Mouse (Mus musculus) adrenal gland, adult 18-20 months (tissue): ENCODE data around the gene Cers6. TPM values are rescaled to one million over a fixed set of nuclear protein-coding genes. Genes with fewer than 3 reads are reported as not detected.

Experiments used
- DNase-seq, 2 experiments: peaks; one replicate each; pipeline ENCODE4 v3.0.0; 2021 to 2022; ENCODE audit warnings: low spot score in 2 of 2
- long read RNA-seq, 2 experiments: library from polyadenylated mRNA; stranded (forward); transcript quantifications; one replicate each; pipeline ENCODE4 v2.0.0; 2021
- total RNA-seq, 2 experiments: library from RNA; stranded (reverse); gene quantifications; 1 replicate in 1 of 2; 2 replicates in 1 of 2; pipeline ENCODE4 v1.2.3; 2021

Cers6 gene
- total RNA-seq, result 1 to 10 TPM; 5.2 to 8.2 TPM
- long read RNA-seq, experiment 1, result 0 reads
- long read RNA-seq, experiment 2, partial matches to known transcripts, result 0 of 1 reads
- long read RNA-seq, experiment 2, other reads (novel, unspliced or antisense), result 1 of 1 reads

GRCm38 (mm10) chr2:68860904-68861685, at the start of gene Cers6:
TSS of gene Cers6 (plus strand) at chr2:68861441.
- DNase-seq, result peak; percentile 95 to 96

GRCm38 (mm10) chr2:68814409-68814808, 46.8 kb upstream of the Cers6 start:
- no peak for DNase-seq

GRCm38 (mm10) chr2:68819040-68819439, 42.2 kb upstream of the Cers6 start:
- no peak for DNase-seq

DNA sequence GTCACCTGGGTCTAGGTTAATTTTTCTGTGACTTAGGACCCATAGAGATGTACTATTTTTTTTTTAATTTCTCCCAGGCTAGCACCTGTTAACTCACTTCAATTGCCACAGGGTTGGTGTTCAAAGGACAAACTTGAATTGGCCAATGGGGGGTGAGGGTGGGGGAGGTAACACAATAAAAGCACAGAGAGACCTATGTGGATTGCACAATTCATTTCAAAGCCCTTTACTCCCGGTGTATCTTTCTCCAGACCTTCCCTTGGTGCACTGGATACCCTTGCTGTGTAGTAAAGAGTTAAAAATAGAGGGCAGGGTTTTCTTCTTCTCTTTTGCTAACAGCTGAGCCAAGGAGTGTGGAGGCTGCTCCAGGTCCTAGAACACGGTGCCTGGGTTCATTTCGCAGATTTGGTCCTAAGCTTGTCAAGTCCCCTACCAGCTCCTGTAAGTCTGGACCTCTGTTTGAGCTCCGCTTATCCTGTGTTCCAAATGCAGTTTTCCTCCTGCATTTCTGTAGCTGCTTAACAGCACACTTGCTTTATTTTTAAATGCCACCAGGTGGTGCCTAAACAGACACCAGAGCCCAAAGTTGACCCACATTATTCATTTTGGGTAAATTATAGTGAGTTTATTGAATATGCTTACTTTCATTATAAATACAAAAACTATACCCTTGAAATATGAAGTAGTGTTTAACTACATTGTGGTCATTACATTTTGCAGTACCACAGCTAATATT, 38.9 kb upstream of the Cers6 start:
- no peak for DNase-seq

DNA sequence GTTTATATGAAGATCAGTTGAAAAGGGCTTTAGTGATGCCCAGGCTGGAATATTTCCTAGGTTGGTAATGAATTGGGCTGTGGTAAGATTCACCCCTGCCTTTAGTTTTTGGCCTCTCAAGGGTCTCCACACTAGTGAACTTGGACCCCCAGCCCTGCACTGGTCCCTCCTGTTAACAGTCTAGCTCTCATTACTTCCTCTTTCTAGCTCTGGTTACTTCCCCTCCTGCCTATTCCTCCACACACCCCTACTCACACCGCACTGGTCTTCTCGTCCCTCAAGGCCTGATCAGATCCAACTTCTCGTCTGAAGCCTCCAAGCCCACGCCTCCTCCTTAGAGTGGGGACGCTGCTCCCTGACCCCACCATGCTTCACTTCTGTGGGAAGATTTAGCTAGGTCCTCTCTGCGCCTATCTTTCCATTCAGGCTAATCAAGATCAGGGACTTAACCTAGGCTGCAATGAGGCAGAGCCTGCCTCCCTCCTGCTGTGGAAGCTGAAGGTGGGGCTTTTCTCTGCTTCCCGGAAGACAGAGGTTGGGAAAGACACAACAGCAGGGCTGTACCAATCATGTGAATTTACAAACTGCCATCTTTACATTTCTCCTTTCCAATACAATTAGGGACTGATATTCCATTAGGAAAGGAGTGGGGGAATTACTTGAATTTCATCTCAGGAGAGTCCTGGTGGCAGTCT, 35.8 kb upstream of the Cers6 start:
- DNase-seq, result no peak

DNA sequence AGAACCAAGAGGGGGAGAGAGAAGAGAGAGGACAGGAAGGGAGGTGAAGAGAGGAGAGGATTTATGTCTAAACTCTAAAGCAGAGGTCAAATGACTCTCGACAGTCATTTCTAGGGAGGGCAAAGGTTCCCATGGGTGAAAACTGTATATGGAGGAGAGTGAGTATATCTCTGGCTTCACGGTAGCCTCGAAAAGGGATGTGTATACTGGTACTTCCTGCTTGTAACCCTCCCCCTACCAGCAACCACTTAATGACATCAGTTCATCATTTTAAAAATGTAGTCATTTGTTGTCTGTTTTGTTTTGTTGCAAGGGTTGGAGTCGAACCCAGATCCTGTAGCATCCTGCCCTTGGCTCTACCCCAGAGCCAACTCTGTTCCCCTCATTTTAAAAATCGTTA, 17.9 kb upstream of the Cers6 start:
- no peak for DNase-seq

GRCm38 (mm10) chr2:68844530-68844929, 16.7 kb upstream of the Cers6 start:
- no peak for DNase-seq

- DNase-seq, result no peak
Measured at GRCm38 (mm10) chr2:68845002-68845740, 16.1 kb upstream of the Cers6 start.

DNA sequence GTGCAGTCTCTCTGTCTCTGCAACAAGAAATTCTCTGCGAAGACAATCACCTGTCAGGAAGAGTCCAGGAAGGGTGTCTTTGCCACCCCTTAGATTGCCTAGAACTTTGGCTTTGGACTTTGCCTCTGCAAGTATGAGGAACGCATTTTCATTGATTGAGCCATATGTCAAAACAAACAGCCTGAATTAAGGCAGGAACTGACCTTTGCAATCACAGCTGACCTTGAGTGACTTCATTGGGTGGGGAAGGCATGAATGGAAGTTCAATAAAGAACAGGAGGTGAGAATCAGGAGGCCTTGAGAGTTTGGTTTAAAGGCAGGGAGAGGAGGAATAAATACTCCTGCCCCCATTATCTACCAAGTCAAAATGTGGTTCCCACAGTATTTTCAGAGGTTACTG, 850 bp upstream of the Cers6 start:
- no peak for DNase-seq

DNA sequence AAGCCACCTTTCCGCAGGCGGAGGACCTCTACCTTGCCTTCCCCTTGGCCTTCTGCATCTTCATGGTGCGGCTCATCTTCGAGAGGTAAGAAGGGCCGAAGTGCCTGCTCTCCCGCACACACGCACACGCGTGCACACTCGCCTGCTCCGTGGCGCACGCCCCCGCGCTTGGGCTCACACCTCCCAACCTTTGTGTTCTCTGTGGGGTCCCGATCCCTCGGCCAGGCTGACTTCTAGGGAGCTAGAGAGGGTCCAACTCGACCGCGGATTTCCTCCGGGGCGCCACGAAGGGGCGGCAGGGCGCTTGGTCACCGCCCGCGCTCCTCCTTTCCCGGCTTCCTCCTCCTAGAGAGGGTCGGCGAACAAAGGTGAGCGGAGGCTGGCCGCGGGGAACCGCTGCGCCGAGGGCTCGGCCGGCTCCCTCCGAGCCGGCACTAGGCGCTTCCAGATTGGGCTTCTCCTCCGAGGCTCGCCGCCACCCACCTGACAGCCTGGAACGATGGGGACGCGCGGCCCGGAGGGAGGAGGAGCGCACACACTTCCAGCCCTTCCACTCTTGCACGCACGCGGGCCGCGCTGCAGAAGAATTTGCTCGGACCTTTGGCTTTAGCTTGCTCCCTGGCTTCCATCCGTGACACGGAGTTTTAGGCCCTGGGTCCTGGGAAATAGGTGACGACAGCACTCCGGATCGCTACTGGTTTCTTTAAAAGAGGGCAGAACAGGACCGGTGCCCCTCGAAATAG, 651 bp downstream of the Cers6 start:
- DNase-seq, result peak; percentile 48 to 49

GRCm38 (mm10) chr2:68862464-68863266, 1.4 kb downstream of the Cers6 start:
- no peak for DNase-seq

DNA sequence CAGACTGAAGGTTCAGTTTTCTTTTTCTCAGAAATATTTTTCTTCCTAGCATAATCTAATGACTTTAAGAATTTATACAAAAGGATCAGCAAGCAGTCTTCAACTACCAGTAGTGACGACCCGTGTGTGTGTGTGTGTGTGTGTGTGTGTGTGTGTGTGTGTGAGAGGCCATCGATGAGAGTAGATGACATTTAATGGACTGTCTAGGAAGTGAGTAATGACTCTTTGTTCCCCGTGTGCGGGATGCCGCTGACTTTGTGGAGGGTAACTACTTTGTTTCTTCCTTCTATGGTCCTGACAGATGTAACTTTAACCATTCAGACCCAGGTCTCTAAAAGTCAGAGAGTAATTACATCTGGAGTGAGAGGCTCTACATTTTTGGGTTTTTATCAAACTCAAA, 2.3 kb downstream of the Cers6 start:
- no peak for DNase-seq

GRCm38 (mm10) chr2:68864366-68864765, 3.1 kb downstream of the Cers6 start:
- DNase-seq, result no peak

DNA sequence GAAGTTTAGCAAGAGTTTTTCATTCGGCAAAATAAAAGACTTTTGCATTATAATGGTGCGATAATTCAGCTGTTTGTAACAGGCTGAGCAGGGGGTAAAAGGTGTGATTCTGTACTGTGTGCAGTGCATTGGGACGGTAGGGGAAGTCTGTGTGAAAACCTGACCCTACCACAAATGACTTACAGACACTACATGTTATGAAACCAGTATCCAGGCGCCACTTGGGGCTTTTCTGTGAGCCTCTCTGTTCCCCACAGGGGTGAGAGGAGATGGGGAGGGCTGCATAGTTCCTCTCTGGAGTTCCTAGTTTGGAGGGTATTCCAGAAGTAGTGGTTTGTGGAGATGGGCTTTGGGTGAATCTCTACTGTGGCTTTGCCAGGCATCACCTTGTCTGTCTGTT, 5.9 kb downstream of the Cers6 start:
- DNase-seq, result no peak

GRCm38 (mm10) chr2:68870999-68871780, 9.9 kb downstream of the Cers6 start:
- no peak for DNase-seq

DNA sequence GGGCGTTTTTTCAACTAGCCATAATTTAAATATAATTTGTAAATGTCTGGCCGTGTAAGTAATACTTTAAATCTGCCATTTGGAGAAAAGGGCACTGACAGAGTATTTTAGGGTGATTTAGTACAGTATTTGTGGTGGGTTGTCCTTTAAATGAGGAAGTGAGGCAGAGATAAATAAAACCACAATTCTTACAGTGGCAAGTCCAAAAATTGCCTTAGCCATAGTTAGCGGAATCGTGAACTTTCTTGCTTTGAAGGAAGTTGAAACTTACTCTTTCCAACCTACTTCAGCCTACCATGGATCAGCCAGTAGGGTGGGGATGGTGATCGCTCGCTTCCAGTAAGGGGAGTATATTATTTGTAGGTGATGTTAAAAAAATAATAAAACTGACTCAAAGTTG, 11.8 kb downstream of the Cers6 start:
- DNase-seq, result no peak

DNA sequence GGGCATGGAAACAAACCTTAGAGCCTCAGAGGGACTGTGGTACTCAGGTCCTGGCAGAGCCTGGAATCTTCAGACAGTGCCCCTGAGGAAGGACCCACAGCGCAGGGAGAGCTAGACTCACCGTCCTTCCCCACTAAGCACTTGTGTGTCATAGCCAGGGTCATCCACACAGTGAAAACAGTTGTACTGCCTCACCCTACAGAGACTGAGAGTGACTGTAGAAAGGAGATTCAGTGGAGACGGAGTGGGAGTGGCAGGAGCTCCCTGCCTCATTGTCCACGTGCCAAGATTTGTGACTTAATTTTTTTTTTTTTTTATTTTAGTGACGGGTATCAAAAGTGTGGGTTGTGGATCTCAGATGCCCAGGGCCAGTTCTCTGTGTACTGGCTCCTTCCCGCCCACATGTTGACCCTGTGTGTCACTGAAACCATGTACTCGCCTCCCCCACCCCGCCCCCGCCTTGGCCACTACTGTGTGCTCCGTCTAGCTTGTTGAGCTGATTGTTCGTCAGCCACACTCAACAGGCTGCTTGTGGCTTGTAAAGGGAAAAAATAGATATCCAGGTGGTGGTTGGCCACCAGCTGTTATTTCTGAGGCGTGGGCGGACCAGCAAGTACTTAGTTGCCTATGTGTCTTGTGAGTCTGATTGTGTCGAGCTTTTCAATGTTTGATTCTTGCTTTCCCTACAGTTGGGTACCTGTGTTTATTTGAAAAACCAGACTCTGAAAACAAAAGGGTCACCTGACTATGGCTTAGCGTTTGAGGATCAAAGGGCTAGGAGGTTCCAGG, 12.6 kb downstream of the Cers6 start:
- DNase-seq, result no peak

- DNase-seq, result no peak
Measured at GRCm38 (mm10) chr2:68874575-68874974, 13.3 kb downstream of the Cers6 start.
